Mouse (Mus musculus) neural tube, embryonic 11.5 days (tissue): ENCODE results near the gene Clec4f. TPM values are rescaled to one million over a fixed set of nuclear protein-coding genes. Genes with fewer than 3 reads are reported as not detected.
"Not testable (repeated sequence)": the region's sequence is repeated elsewhere in the genome, so short reads cannot be mapped to it uniquely, and the experiment has no call there.

Source experiments
- ATAC-seq: fragments of 200-750 bp; cut with Nextera tagmentation; 2 replicates; pipeline ENCODE4 v1.8.0; 2017; ENCODE audit warnings: moderate number of reproducible peaks, mild to moderate bottlenecking, moderate TSS enrichment, moderate library complexity; ENCODE audit not compliant: insufficient read depth, low FRiP score, low TSS enrichment
- DNase-seq: peaks from one replicate; pipeline ENCODE4 v3.0.0-alpha.2; 2015; ENCODE audit warnings: low spot score
- H3K27ac ChIP-seq: fragments of 300-500 bp; sonication (generic); 2 replicates; pipeline ENCODE4 v1.5.1; 2014; ENCODE audit warnings: low read depth, mild to moderate bottlenecking, low read length
- H3K27me3 ChIP-seq: fragments of 300-500 bp; sonication (generic); 2 replicates; pipeline ENCODE4 v1.6.1; 2014; ENCODE audit warnings: mild to moderate bottlenecking, low read length, mixed read lengths; ENCODE audit not compliant: control insufficient read depth, insufficient read depth
- H3K36me3 ChIP-seq: fragments of 300-500 bp; sonication (generic); 2 replicates; pipeline ENCODE4 v1.6.1; 2014; ENCODE audit warnings: mild to moderate bottlenecking, low read length, moderate library complexity, mixed read lengths; ENCODE audit not compliant: control insufficient read depth, insufficient read depth
- H3K4me1 ChIP-seq: fragments of 300-500 bp; sonication (generic); 2 replicates; pipeline ENCODE4 v1.6.1; 2014; ENCODE audit warnings: low read length, mixed read lengths; ENCODE audit not compliant: control insufficient read depth, insufficient read depth
- H3K4me2 ChIP-seq: fragments of 300-500 bp; sonication (generic); 2 replicates; pipeline ENCODE4 v1.6.1; 2014; ENCODE audit warnings: low read depth, mild to moderate bottlenecking, moderate library complexity
- H3K4me3 ChIP-seq: fragments of 300-500 bp; sonication (generic); 2 replicates; pipeline ENCODE4 v1.5.1; 2014; ENCODE audit warnings: low read depth, low read length
- H3K9ac ChIP-seq: fragments of 300-500 bp; sonication (generic); 2 replicates; pipeline ENCODE4 v1.6.1; 2014; ENCODE audit warnings: mild to moderate bottlenecking, low read length
- H3K9me3 ChIP-seq: fragments of 300-500 bp; sonication (generic); 2 replicates; pipeline ENCODE4 v1.6.1; 2016; ENCODE audit warnings: low read length; ENCODE audit not compliant: control insufficient read depth
- whole genome bisulfite sequencing: fragments of 180-500 bp; shearing (Covaris S2); extraction: QIAGEN DNeasy Blood & Tissue Kit; methylation state at CpG from one replicate; pipeline ENCODE4 v1.1.7; 2014; 5-methylcytosine and 5-hydroxymethylcytosine counted together
- polyA plus RNA-seq: library from polyadenylated mRNA; unstranded; fragments of >200 nt; fragmentation: Nextera tagmentation; extraction: Ambion mirVana; gene quantifications from 2 replicates; pipeline ENCODE4 v1.2.1, GENCODE M21; 2014

Gene Clec4f
- polyA plus RNA-seq, 1 experiment from 2014 or later = not detected

- DNase-seq (no peak), ATAC-seq (no peak)
- no peak overlapping the region for H3K9ac ChIP-seq
- WGBS = 92% methylated on average over 2 of the region's 2 CpGs
- H3K9me3 ChIP-seq = no peaks in the 10 kb centered on the region
- H3K27me3 ChIP-seq = no peaks in the 10 kb centered on the region
- H3K4me3 ChIP-seq = no peak overlapping the region
- no peak overlapping the region for H3K27ac ChIP-seq
- H3K4me1 ChIP-seq = no peaks in the 10 kb centered on the region
- no peak overlapping the region for H3K4me2 ChIP-seq
- no peaks in the 10 kb centered on the region for H3K36me3 ChIP-seq
Observed at GRCm38 (mm10) chr6:83665009-83665408, 9.0 kb upstream of the Clec4f start.

- Histone ChIP-seq H3K4me3 (no peak overlapping the region), H3K27ac (no peak overlapping the region), H3K4me1 (no peaks in the 10 kb centered on the region), H3K27me3 (no peaks in the 10 kb centered on the region), H3K36me3 (no peaks in the 10 kb centered on the region), H3K9ac (no peak overlapping the region), H3K4me2 (no peak overlapping the region), H3K9me3 (no peaks in the 10 kb centered on the region)
- 80% methylated on average over 4 of the region's 4 CpGs for WGBS
- no peak for ATAC-seq
- no peak for DNase-seq
Observed at GRCm38 (mm10) chr6:83660821-83661220, 4.8 kb upstream of the Clec4f start.

DNA sequence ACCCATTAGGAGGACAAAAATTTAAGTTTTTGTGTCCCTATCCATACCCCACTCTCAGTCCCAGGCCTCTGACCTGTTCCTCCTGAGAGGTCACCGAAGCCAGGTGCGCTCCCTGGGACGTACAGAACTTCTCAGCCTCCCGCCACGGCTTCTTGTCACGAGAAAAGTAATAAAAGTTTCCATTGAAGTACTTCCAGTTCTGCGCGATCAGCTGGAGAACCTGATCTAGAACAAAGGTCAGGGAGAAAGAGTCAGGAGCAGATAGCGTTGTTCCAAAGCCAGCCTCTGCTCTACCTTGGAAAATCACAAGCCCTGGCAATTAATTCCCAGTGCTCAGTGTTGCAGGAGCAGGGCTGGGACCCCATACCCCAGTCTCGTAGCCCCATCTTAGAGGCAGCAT, 9.3 kb downstream of the Clec4f start:
- H3K4me3 ChIP-seq = no peak overlapping the region
- WGBS = 91% methylated on average over 10 of the region's 10 CpGs
- no peak overlapping the region for H3K4me2 ChIP-seq
- DNase-seq (no peak), ATAC-seq (no peak)
- no peaks in the 10 kb centered on the region for H3K4me1 ChIP-seq
- H3K27me3 ChIP-seq = no peaks in the 10 kb centered on the region
- no peaks in the 10 kb centered on the region for H3K36me3 ChIP-seq
- H3K9ac ChIP-seq = no peak overlapping the region
- H3K27ac ChIP-seq = no peak overlapping the region
- no peaks in the 10 kb centered on the region for H3K9me3 ChIP-seq

DNA sequence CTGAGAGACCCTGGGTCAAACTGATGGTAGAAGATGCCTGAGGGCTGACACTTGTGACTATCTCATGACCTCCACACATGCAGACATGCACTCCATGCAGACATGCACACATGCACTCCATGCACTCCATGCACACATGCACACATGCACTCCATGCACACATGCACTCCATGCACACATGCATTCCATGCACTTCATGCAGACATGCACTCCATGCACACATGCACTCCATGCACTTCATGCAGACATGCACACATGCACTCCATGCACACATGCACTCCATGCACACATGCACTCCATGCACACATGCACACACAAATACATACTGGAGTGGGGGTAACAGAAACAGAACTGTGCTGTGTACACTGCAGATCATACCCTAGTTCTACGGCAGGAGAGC, 20.7 kb downstream of the Clec4f start:
- Histone ChIP-seq H3K27me3 (no peaks in the 10 kb centered on the region), H3K27ac (no peak overlapping the region), H3K9ac (no peak overlapping the region), H3K4me1 (no peaks in the 10 kb centered on the region), H3K4me3 (no peak overlapping the region), H3K9me3 (no peaks in the 10 kb centered on the region), H3K36me3 (no peaks in the 10 kb centered on the region), H3K4me2 (no peak overlapping the region)
- no peak for ATAC-seq
- no peak for DNase-seq
- 80% methylated on average over 1 of the region's 1 CpGs for WGBS

DNA sequence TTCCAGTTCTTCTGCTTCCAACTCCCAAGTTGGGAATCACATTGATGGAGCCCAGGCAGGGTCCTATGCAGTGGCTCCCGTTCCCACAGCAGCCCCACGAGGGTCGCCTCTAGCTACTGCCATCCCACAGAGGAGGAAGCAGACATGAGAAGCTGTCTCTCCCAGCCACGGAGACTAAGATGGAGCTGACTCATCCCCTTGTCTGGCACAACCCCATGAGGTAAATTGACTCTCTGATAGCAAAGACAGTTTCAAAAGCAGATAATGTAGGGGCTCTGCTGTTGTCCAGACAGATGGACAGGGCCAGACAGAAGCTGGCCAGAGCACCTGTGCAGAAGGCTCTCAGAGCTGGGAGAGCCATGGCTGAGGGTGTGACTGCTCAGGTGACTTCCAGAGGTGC, 21.4 kb downstream of the Clec4f start:
- not testable (repeated sequence) for H3K4me1 ChIP-seq, H3K27ac ChIP-seq, H3K4me3 ChIP-seq, ATAC-seq, H3K9me3 ChIP-seq, DNase-seq, H3K27me3 ChIP-seq, H3K36me3 ChIP-seq, H3K4me2 ChIP-seq, H3K9ac ChIP-seq
- 70% methylated on average over 4 of the region's 4 CpGs for WGBS

DNA sequence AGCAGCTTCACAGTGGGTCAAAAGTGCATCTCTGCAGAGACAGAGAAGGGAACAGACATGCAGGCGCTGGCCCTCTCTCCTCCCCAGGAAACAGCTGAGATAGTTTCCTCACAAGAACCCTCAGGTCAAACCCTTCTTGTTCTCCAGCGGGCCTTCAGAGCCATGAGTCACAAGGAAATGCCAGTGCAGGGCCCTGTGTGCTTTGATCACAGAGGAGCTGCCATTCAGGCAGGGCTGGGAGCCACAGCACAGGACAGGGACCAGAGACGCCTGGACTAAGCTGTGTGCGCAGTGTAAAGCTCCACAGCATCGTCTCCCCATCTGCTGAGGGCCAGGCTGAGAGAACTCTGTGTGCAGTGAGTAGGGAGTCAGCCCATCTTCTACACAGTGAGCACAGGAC, 21.9 kb downstream of the Clec4f start:
- H3K4me2 ChIP-seq, ATAC-seq, H3K27me3 ChIP-seq, H3K4me1 ChIP-seq, H3K27ac ChIP-seq, H3K9ac ChIP-seq, H3K9me3 ChIP-seq, H3K4me3 ChIP-seq, DNase-seq, H3K36me3 ChIP-seq: not testable (repeated sequence)
- 49% methylated on average over 5 of the region's 5 CpGs for WGBS

- ATAC-seq (no peak), DNase-seq (no peak)
- H3K9me3 ChIP-seq = no peaks in the 10 kb centered on the region
- H3K4me1 ChIP-seq = no peaks in the 10 kb centered on the region
- no peaks in the 10 kb centered on the region for H3K36me3 ChIP-seq
- H3K4me2 ChIP-seq = no peak overlapping the region
- H3K27ac ChIP-seq = no peak overlapping the region
- 76% methylated on average over 4 of the region's 4 CpGs for WGBS
- H3K9ac ChIP-seq = no peak overlapping the region
- H3K4me3 ChIP-seq = no peak overlapping the region
- H3K27me3 ChIP-seq = no peaks in the 10 kb centered on the region
Observed at GRCm38 (mm10) chr6:83631815-83632214, 24.2 kb downstream of the Clec4f start.

DNA sequence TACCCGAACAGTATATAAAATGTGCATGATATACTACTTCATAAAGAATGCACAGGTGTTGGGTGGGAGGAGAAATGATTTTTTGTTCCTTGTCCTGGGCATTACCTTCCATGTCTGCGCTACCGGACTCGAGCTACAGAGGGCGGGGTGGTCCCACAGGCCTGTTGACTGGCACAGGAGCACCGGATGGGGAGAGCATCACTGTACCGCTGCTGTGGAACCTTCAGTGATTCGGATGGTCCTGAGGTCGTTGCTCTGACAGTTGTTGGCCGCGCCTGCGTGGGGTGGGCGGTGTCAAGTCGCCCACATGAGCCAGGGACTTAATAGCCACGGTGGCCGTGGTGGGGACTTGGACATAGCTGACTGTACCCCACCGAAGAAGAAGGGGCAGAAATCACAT, 29.2 kb downstream of the Clec4f start:
- DNase-seq = no peak
- no peak overlapping the region for H3K9ac ChIP-seq
- WGBS = 62% methylated on average over 17 of the region's 17 CpGs

DNA sequence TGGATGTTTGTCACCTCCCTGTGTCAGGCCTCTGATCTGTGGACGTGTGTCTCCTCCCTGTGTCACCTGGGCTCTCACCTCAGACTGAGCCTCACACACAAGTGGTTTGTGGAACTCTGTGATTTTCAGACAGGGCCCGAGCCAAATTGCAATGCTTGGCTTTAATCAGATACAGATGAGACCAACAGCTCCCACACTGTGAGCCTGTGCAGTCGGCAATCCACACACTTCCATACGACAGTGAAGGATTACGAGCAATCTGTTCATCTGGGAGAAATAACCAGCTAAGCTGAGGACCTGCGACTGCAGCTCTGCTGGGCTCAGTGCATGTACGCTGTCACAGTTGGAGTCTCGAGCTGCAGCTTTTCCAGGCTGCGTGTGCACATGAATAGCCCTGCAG, 36.0 kb downstream of the Clec4f start:
- no peaks in the 10 kb centered on the region for H3K4me1 ChIP-seq
- no peak overlapping the region for H3K4me3 ChIP-seq
- no peak overlapping the region for H3K27ac ChIP-seq
- H3K9me3 ChIP-seq = no peaks in the 10 kb centered on the region
- WGBS = 64% methylated on average over 9 of the region's 9 CpGs
- DNase-seq (no peak), ATAC-seq (no peak)
- no peaks in the 10 kb centered on the region for H3K27me3 ChIP-seq
- H3K36me3 ChIP-seq = no peaks in the 10 kb centered on the region
- H3K9ac ChIP-seq = no peak overlapping the region
- no peak overlapping the region for H3K4me2 ChIP-seq

More for the DNA sequence above, 29.2 kb downstream of the Clec4f start:
- H3K36me3 ChIP-seq = no peaks in the 10 kb centered on the region
- no peak overlapping the region for H3K27ac ChIP-seq
- H3K4me1 ChIP-seq = no peaks in the 10 kb centered on the region
- no peak for ATAC-seq
- H3K4me2 ChIP-seq = no peak overlapping the region
- H3K4me3 ChIP-seq = no peak overlapping the region
- H3K27me3 ChIP-seq = no peaks in the 10 kb centered on the region
- H3K9me3 ChIP-seq = no peaks in the 10 kb centered on the region
